Mouse (Mus musculus) testis, adult 2 months (tissue): ENCODE results near the gene Ganc. TPM values are rescaled to one million over a fixed set of nuclear protein-coding genes. Genes with fewer than 3 reads are reported as not detected.

Experiments used
- H3K27ac ChIP-seq: fragments of 200-500 bp; 2 replicates; pipeline ENCODE4 v1.5.1; 2012; ENCODE audit warnings: low read depth, low read length; ENCODE audit not compliant: control insufficient read depth, insufficient read depth
- H3K27me3 ChIP-seq: fragments of 200-500 bp; 2 replicates; pipeline ENCODE4 v1.6.1; 2012; ENCODE audit warnings: mild to moderate bottlenecking, low read length, moderate library complexity; ENCODE audit not compliant: control insufficient read depth, insufficient read depth
- H3K36me3 ChIP-seq: fragments of 200-500 bp; 2 replicates; pipeline ENCODE4 v1.6.1; 2012; ENCODE audit warnings: mild to moderate bottlenecking, low read length; ENCODE audit not compliant: control insufficient read depth, insufficient read depth
- H3K4me1 ChIP-seq: fragments of 200-500 bp; 2 replicates; pipeline ENCODE4 v1.6.1; 2012; ENCODE audit warnings: low read length; ENCODE audit not compliant: control insufficient read depth, insufficient read depth
- H3K4me3 ChIP-seq: fragments of 200-500 bp; 2 replicates; pipeline ENCODE4 v1.5.1; 2012; ENCODE audit warnings: low read depth, mild to moderate bottlenecking, low read length, moderate library complexity, mixed read lengths; ENCODE audit not compliant: control insufficient read depth
- CTCF ChIP-seq: fragments of 200-500 bp; IDR thresholded peaks from 2 replicates; pipeline ENCODE4 v1.5.1; 2012; ENCODE audit warnings: low read depth, mild to moderate bottlenecking, inconsistent platforms, low read length, moderate library complexity; ENCODE audit not compliant: control insufficient read depth, insufficient read depth, insufficient replicate concordance
- POLR2A ChIP-seq: fragments of 200-500 bp; IDR thresholded peaks from 2 replicates; pipeline ENCODE4 v1.6.1; 2012; ENCODE audit warnings: low read depth, mild to moderate bottlenecking, inconsistent platforms, low read length, moderate library complexity; ENCODE audit not compliant: control insufficient read depth
- polyA plus RNA-seq: library from polyadenylated mRNA; depleted of rRNA; stranded (reverse); fragments of >200 nt; gene quantifications from 2 replicates; pipeline ENCODE4 v1.2.3, GENCODE M21; 2012

The Ganc gene
- polyA plus RNA-seq, 1 experiment = 7.2 TPM

DNA sequence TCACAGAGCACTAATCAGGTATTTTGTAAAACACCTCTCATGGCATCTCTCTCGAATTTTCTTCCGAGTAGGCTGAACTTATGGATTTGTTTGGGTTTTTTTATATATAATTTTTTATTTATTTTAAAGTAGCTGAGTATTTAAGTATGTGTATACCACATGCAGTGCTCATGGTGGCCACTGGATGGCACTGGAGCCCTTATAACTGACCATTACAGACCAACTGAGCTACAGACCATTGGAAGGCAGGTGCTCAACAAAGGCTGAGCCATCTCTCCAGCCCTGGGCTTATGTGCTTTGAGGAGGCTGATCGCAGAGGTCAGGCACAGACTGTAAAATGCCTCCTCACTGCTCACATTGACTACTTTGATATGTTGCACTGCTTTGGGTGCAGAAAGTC is 74.9 kb downstream of the Ganc start:
- peak; percentile 59; the same call in 1 of the 2 replicates for TF ChIP-seq CTCF
- no peak for TF ChIP-seq POLR2A
- no peaks in the 10 kb centered on the region for H3K27me3 ChIP-seq

GRCm38 (mm10) chr2:120481921-120482320 is 78.2 kb downstream of the Ganc start:
- TF ChIP-seq CTCF (no peak), POLR2A (no peak)

More for the DNA sequence above, 74.9 kb downstream of the Ganc start:
- Histone ChIP-seq H3K27ac (no peak overlapping the region), H3K4me1 (no peaks in the 10 kb centered on the region), H3K36me3 (no peaks in the 10 kb centered on the region), H3K4me3 (no peak overlapping the region)

DNA sequence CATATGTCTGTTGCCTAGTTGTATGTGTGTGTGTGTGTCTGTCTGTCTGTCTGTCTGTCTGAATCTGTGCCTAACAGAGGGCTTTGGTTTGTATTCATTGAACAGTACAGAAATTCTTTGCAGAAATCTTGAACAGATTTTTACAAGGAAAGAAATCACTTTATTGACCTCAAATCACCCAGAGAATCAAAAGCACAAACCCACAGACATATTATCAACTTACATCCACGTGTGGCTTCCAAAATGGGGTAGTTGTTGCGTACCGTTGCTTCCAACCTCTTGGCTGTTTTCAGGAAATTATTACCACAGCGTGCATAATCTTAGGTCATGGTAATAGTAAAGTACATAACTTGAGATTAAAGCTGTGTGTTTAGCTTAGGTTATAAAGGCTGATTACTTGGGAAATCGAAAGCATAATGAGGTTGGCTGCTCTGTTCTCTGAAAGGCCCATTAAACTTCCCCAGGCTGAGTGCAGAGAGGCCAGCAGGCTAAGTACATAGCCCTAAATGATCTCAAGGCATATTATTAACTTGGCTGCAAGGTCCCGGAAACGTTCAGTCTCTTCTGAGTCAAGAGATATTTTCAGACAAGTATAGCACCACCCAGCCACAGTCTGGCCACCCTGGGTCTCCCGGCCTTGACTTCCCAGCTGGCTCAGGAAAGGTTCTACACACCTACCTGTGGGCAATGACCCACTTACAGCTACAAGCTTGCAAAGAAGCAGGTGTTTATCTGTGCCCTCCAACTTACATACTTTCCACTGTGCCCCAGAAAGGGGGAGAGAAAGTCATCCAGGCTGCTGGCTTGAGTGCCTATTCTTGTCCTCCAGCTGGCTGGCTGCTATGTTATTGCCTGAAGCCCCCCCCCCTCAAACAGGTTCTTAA is 79.1 kb downstream of the Ganc start:
- no peaks in the 10 kb centered on the region for H3K27me3 ChIP-seq

More at GRCm38 (mm10) chr2:120481921-120482320, 78.2 kb downstream of the Ganc start:
- Histone ChIP-seq H3K36me3 (no peaks in the 10 kb centered on the region), H3K27ac (no peak overlapping the region), H3K4me3 (no peak overlapping the region), H3K27me3 (no peaks in the 10 kb centered on the region), H3K4me1 (no peaks in the 10 kb centered on the region)

GRCm38 (mm10) chr2:120484241-120484640 is 80.5 kb downstream of the Ganc start:
- no peaks in the 10 kb centered on the region for H3K4me1 ChIP-seq
- TF ChIP-seq CTCF (no peak), POLR2A (no peak)
- no peak overlapping the region for H3K27ac ChIP-seq
- H3K4me3 ChIP-seq = no peak overlapping the region
- H3K27me3 ChIP-seq = no peaks in the 10 kb centered on the region
- H3K36me3 ChIP-seq = no peaks in the 10 kb centered on the region

More for the DNA sequence above, 79.1 kb downstream of the Ganc start:
- H3K36me3 ChIP-seq = no peaks in the 10 kb centered on the region
- no peak for TF ChIP-seq CTCF
- TF ChIP-seq POLR2A = no peak
- no peak overlapping the region for H3K4me3 ChIP-seq
- H3K4me1 ChIP-seq = no peaks in the 10 kb centered on the region
- no peak overlapping the region for H3K27ac ChIP-seq

GRCm38 (mm10) chr2:120493254-120493653 is 89.6 kb downstream of the Ganc start:
- Histone ChIP-seq H3K4me3 (no peak overlapping the region), H3K27me3 (no peaks in the 10 kb centered on the region), H3K36me3 (no peaks in the 10 kb centered on the region), H3K4me1 (peaks cover 3% of the 10 kb centered on the region), H3K27ac (no peak overlapping the region)
- TF ChIP-seq CTCF (no peak), POLR2A (no peak)

DNA sequence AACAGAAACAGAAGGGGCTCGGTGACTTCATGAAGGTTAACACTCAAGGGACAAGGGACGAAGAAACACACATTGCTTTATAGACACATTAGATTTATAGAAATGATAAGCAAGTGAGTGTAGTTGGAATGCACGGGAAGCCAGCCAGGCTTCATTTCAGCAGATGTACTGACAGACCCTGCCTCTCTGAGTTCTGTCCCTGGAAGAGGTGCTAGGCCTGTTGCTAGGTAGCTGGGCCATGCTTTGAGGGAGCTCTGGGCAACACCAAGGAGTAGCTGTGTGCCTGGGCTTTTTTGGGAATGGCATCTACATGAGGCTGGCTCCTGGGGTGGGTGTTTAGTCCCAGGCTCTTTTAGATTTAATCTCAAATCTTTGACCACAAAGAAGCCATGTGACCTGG is 92.8 kb downstream of the Ganc start:
- Histone ChIP-seq H3K27me3 (no peaks in the 10 kb centered on the region), H3K27ac (no peak overlapping the region), H3K4me1 (peaks cover under 1% of the 10 kb centered on the region; the same call in 1 of the 2 replicates), H3K4me3 (no peak overlapping the region), H3K36me3 (no peaks in the 10 kb centered on the region)
- no peak for TF ChIP-seq POLR2A
- no peak for TF ChIP-seq CTCF

DNA sequence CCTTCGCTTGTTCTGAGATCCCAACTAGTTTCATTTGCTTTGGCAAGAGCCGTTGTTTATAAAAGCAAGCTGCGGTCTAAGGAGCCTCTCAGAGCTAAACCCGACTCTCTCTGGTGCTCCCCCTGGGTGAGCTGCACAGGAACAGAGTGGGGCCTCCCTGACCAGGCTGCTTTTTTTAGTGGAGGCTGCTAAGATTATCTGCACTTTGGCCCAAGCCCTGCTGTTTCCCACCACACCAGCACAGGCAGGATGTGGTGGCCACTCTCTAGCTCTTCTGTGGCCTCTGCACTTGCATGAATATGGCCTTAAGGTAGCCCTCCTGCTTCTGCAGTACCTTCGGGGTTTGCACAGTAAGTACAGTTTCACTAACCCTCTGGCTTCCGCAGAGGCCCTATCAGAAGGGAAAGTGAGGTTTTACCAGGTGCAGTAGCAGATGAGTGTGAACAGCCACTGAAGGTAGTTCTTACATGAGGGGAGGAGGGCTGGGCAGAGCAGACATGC is 96.3 kb downstream of the Ganc start:
- TF ChIP-seq CTCF = no peak
- TF ChIP-seq POLR2A = no peak
- Histone ChIP-seq H3K4me3 (no peak overlapping the region), H3K4me1 (peaks cover 6% of the 10 kb centered on the region; the same call in 1 of the 2 replicates), H3K27ac (no peak overlapping the region), H3K27me3 (no peaks in the 10 kb centered on the region), H3K36me3 (no peaks in the 10 kb centered on the region)
